Mouse (Mus musculus): ENCODE measurements around the gene Olfr979.
"Not testable (repeated sequence)": the region's sequence is repeated elsewhere in the genome, so short reads cannot be mapped to it uniquely, and the experiment has no call there.

Gene Olfr979

GRCm38 (mm10) chr9:40003365-40003764, at the start of gene Olfr979:
Olfr979 (minus strand) TSS chr9:40003465.
- no peak for DNase-seq (ENCODE audit: low read depth)

- no peak for DNase-seq (ENCODE audit: low read depth)
Observed at GRCm38 (mm10) chr9:40050138-40050537, 46.9 kb upstream of the Olfr979 start.

GRCm38 (mm10) chr9:40021164-40021563, 17.9 kb upstream of the Olfr979 start, which contains the start of gene Olfr981:
Olfr981 (plus strand) TSS chr9:40021464.
- no peak for DNase-seq (ENCODE audit: low read depth)

GRCm38 (mm10) chr9:40009482-40009881, 6.2 kb upstream of the Olfr979 start, which contains the start of gene Olfr980:
Olfr980 (minus strand) TSS chr9:40009582.
- no peak for DNase-seq (ENCODE audit: low read depth)

- DNase-seq (ENCODE audit: low read depth) = no peak
Observed at GRCm38 (mm10) chr9:39991813-39992212, 11.5 kb downstream of the Olfr979 start, which contains the start of gene Olfr978. Olfr978 (plus strand) TSS chr9:39992113.

GRCm38 (mm10) chr9:39976581-39977145, 26.6 kb downstream of the Olfr979 start:
- DNase-seq (ENCODE audit: low read depth) = not testable (repeated sequence)

GRCm38 (mm10) chr9:39961033-39961432, 42.2 kb downstream of the Olfr979 start, which contains the start of gene Olfr976:
Olfr976 (minus strand) TSS chr9:39961133.
- not testable (repeated sequence) for DNase-seq (ENCODE audit: low read depth)

GRCm38 (mm10) chr9:39951946-39952345, 51.3 kb downstream of the Olfr979 start, which contains the start of gene Olfr975:
Olfr975 (minus strand) TSS chr9:39952046.
- DNase-seq (ENCODE audit: low read depth) = no peak
